Mouse (Mus musculus): ENCODE data around the gene Mta1.

Mta1 gene

GRCm38 (mm10) chr12:113133861-113134403, 35.9 kb downstream of the Mta1 start:
- DNase-seq (ENCODE audit: low spot score in 2 of 2), result no peak

GRCm38 (mm10) chr12:113134502-113134901, 36.4 kb downstream of the Mta1 start:
- DNase-seq (ENCODE audit: low spot score in 2 of 2), result no peak

- DNase-seq (ENCODE audit: low spot score in 2 of 2), result no peak
Observed at GRCm38 (mm10) chr12:113135401-113135800, 37.3 kb downstream of the Mta1 start.

GRCm38 (mm10) chr12:113136492-113137020, 38.5 kb downstream of the Mta1 start:
- no peak for DNase-seq (ENCODE audit: low spot score in 2 of 2)

GRCm38 (mm10) chr12:113137260-113138213, 39.5 kb downstream of the Mta1 start:
- no peak for DNase-seq (ENCODE audit: low spot score in 2 of 2)

- DNase-seq (ENCODE audit: low spot score in 2 of 2), result no peak
Observed at GRCm38 (mm10) chr12:113138291-113138690, 40.2 kb downstream of the Mta1 start.

- no peak for DNase-seq (ENCODE audit: low spot score in 2 of 2)
Observed at GRCm38 (mm10) chr12:113138901-113139864, 41.1 kb downstream of the Mta1 start.

GRCm38 (mm10) chr12:113139908-113140615, 42.0 kb downstream of the Mta1 start, which contains the start of gene Crip2:
Crip2 (plus strand) TSS chr12:113140236.
- peak; percentile 90 to 95 for DNase-seq (ENCODE audit: low spot score in 2 of 2)

- no peak for DNase-seq (ENCODE audit: low spot score in 2 of 2)
Observed at GRCm38 (mm10) chr12:113140616-113141411, 42.7 kb downstream of the Mta1 start.

- DNase-seq (ENCODE audit: low spot score in 2 of 2), result peak in 1 of 2 experiments; percentile 63
Observed at GRCm38 (mm10) chr12:113141531-113141973, 43.5 kb downstream of the Mta1 start.

- DNase-seq (ENCODE audit: low spot score in 2 of 2), result no peak
Observed at GRCm38 (mm10) chr12:113142021-113142975, 44.2 kb downstream of the Mta1 start.

GRCm38 (mm10) chr12:113143164-113143563, 45.1 kb downstream of the Mta1 start:
- DNase-seq (ENCODE audit: low spot score in 2 of 2), result no peak

GRCm38 (mm10) chr12:113144001-113144756, 46.1 kb downstream of the Mta1 start:
- DNase-seq (ENCODE audit: low spot score in 2 of 2), result peak in 1 of 2 experiments; percentile 59

GRCm38 (mm10) chr12:113144886-113145285, 46.8 kb downstream of the Mta1 start:
- no peak for DNase-seq (ENCODE audit: low spot score in 2 of 2)

- DNase-seq (ENCODE audit: low spot score in 2 of 2), result no peak
Observed at GRCm38 (mm10) chr12:113145591-113145990, 47.5 kb downstream of the Mta1 start.

- peak; percentile 83 to 89 for DNase-seq (ENCODE audit: low spot score in 2 of 2)
Observed at GRCm38 (mm10) chr12:113146112-113147057, 48.3 kb downstream of the Mta1 start, which contains the start of gene Crip1. Crip1 (plus strand) TSS chr12:113146316.

- no peak for DNase-seq (ENCODE audit: low spot score in 2 of 2)
Observed at GRCm38 (mm10) chr12:113147481-113147880, 49.4 kb downstream of the Mta1 start.
